Mouse (Mus musculus): ENCODE measurements around the gene Ssc5d. TPM values are rescaled to one million over a fixed set of nuclear protein-coding genes. Genes with fewer than 3 reads are reported as not detected.

Gene Ssc5d
- polyA plus RNA-seq, 1 experiment from 2014 or later = 1.9 TPM

DNA sequence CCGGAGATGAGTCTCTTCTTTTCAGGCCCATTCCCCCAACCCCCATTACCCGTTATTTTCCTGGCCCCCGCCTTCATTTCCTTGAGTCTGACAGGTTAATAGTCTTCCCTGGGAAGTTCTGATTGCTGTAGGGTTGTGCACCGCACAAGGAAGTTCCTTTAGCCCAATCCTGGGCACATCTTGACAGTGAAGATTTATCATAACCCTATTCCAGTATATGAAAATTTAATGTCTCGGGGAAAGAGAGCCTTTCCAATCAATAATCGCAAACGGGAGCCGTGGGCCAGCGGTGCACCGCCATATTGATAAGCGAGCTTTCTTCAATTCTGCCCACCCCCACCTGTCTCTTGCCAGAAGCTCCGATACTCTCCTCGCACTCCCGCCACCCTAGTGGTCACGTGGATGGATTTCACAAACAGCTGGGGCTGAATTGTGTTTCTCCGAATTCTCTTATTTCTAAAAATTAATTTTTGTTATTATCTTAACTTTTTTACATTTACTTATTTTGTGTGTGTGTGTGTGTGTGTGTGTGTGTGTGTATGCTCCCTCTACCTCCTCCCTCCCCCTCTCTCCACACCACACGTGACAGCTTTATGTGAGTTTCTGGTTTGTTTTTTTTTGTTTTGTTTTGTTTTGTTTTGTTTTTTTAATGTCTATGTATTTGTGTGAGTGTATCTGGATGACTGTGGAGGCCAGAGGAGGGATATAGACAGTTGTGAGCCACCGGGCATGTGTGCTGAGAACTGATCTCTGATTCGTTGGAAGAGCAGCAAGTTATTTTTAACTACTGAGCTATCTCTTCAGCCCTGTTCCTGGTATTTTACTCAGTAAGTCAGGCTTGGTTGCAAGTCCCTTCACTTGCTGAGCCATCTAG lies 25.7 kb upstream of the Ssc5d start:
- 7% methylated on average over 19 of the region's 19 CpGs for WGBS
- Histone ChIP-seq H3K27ac (replicated peaks; ENCODE audit: low read depth, low read length) (no peak overlapping the region), H3K36me3 (ENCODE audit: control insufficient read depth, insufficient read depth, low read length) (no peaks in the 10 kb centered on the region), H3K4me2 (ENCODE audit: low read depth, severe bottlenecking) (peak overlapping the region; percentile 33), H3K9me3 (ENCODE audit: control insufficient read depth, low read length) (no peaks in the 10 kb centered on the region; the same call in 1 of the 2 replicates), H3K4me1 (ENCODE audit: control insufficient read depth, insufficient read depth, low read length) (no peaks in the 10 kb centered on the region), H3K4me3 (ENCODE audit: low read depth, low read length) (0 out of 2 replicates have a peak overlapping the region, but pooled peaks have one; percentile 3), H3K9ac (ENCODE audit: low read length) (no peak overlapping the region; the same call in 1 of the 2 replicates), H3K27me3 (ENCODE audit: control insufficient read depth, insufficient read depth, low read length) (peaks cover 15% of the 10 kb centered on the region)
- no peak for DNase-seq (ENCODE audit: low spot score)
- ATAC-seq (ENCODE audit: insufficient number of reproducible peaks, low FRiP score, low TSS enrichment, low read depth) = 0 out of 2 replicates have a peak, but pooled peaks have one; percentile 28

DNA sequence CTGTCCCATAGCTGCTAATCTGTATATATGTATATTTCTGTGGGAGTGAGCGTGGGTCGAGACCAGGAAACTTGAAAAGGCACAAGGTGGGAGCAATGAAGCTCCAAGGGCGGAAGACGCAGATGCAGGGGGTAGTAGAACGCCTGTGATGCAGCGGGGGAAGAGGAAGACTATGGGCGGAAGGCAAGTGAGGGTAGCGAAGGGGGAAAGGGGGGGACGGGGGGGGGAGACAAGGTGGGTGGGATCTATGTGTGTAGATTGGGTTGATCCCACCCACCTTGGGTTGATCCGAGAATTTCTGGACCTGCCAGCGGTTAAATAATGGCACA lies 25.1 kb upstream of the Ssc5d start:
- ATAC-seq (ENCODE audit: insufficient number of reproducible peaks, low FRiP score, low TSS enrichment, low read depth) = no peak
- no peak overlapping the region for H3K27ac ChIP-seq (replicated peaks; ENCODE audit: low read depth, low read length)

DNA sequence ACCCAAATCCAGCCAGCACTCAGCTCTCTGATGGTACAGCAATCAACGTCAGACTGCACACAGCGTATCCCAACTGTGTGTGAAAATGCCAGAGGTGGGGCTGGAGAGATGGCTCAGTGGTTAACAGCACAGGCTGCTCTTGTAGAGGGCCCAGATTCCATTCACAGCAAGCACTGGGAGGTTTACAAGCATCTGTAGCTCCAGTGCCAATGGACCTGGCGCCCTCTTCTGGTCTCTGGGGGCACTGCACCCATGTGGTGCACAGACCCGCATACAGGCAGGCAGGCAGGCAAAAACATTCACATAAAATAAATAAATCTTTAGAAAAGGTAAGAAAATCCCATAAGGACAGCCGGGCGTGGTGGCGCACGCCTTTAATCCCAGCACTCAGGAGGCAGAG lies 24.4 kb upstream of the Ssc5d start:
- Histone ChIP-seq H3K4me3 (ENCODE audit: low read depth, low read length) (no peak overlapping the region), H3K9me3 (ENCODE audit: control insufficient read depth, low read length) (no peaks in the 10 kb centered on the region; the same call in 1 of the 2 replicates), H3K27me3 (ENCODE audit: control insufficient read depth, insufficient read depth, low read length) (peaks cover 15% of the 10 kb centered on the region), H3K36me3 (ENCODE audit: control insufficient read depth, insufficient read depth, low read length) (no peaks in the 10 kb centered on the region), H3K4me2 (ENCODE audit: low read depth, severe bottlenecking) (no peak overlapping the region), H3K4me1 (ENCODE audit: control insufficient read depth, insufficient read depth, low read length) (no peaks in the 10 kb centered on the region), H3K27ac (replicated peaks; ENCODE audit: low read depth, low read length) (no peak overlapping the region), H3K9ac (ENCODE audit: low read length) (no peak overlapping the region)
- DNase-seq (ENCODE audit: low spot score) = peak; percentile 64
- no peak for ATAC-seq (ENCODE audit: insufficient number of reproducible peaks, low FRiP score, low TSS enrichment, low read depth)
- WGBS = 49% methylated on average over 8 of the region's 8 CpGs

More for the DNA sequence above, 25.1 kb upstream of the Ssc5d start:
- DNase-seq (ENCODE audit: low spot score) = no peak
- no peaks in the 10 kb centered on the region for H3K36me3 ChIP-seq (ENCODE audit: control insufficient read depth, insufficient read depth, low read length)
- no peak overlapping the region for H3K4me2 ChIP-seq (ENCODE audit: low read depth, severe bottlenecking)
- no peaks in the 10 kb centered on the region; the same call in 1 of the 2 replicates for H3K9me3 ChIP-seq (ENCODE audit: control insufficient read depth, low read length)
- H3K27me3 ChIP-seq (ENCODE audit: control insufficient read depth, insufficient read depth, low read length) = peaks cover 15% of the 10 kb centered on the region
- 21% methylated on average over 11 of the region's 11 CpGs for WGBS
- H3K9ac ChIP-seq (ENCODE audit: low read length) = no peak overlapping the region
- H3K4me3 ChIP-seq (ENCODE audit: low read depth, low read length) = no peak overlapping the region
- H3K4me1 ChIP-seq (ENCODE audit: control insufficient read depth, insufficient read depth, low read length) = no peaks in the 10 kb centered on the region

DNA sequence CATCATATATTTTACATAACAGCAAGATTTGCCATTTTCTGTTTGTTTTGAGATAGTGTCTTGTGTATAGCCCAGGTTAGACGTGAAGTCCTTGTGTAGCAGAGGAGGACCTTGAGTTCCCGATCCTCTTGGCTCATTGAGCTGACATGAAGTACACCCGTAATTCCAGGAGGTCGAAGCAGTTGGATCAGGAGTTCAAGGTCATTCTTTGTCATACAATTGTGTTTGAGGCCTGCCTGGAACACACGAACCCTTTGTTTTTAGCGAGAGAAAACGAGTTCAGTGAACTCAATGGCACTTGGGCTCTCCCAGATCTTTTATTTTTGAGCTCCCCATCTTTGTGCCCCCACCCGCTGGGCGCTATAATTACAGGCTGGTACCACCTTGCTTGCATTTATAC lies 23.2 kb upstream of the Ssc5d start:
- no peak overlapping the region for H3K4me3 ChIP-seq (ENCODE audit: low read depth, low read length)
- no peaks in the 10 kb centered on the region; the same call in 1 of the 2 replicates for H3K9me3 ChIP-seq (ENCODE audit: control insufficient read depth, low read length)
- H3K9ac ChIP-seq (ENCODE audit: low read length) = no peak overlapping the region
- DNase-seq (ENCODE audit: low spot score) = no peak
- H3K27me3 ChIP-seq (ENCODE audit: control insufficient read depth, insufficient read depth, low read length) = peaks cover 15% of the 10 kb centered on the region
- H3K27ac ChIP-seq (replicated peaks; ENCODE audit: low read depth, low read length) = no peak overlapping the region
- H3K36me3 ChIP-seq (ENCODE audit: control insufficient read depth, insufficient read depth, low read length) = no peaks in the 10 kb centered on the region
- H3K4me1 ChIP-seq (ENCODE audit: control insufficient read depth, insufficient read depth, low read length) = no peaks in the 10 kb centered on the region
- ATAC-seq (ENCODE audit: insufficient number of reproducible peaks, low FRiP score, low TSS enrichment, low read depth) = no peak
- no peak overlapping the region for H3K4me2 ChIP-seq (ENCODE audit: low read depth, severe bottlenecking)
- 88% methylated on average over 9 of the region's 9 CpGs for WGBS

DNA sequence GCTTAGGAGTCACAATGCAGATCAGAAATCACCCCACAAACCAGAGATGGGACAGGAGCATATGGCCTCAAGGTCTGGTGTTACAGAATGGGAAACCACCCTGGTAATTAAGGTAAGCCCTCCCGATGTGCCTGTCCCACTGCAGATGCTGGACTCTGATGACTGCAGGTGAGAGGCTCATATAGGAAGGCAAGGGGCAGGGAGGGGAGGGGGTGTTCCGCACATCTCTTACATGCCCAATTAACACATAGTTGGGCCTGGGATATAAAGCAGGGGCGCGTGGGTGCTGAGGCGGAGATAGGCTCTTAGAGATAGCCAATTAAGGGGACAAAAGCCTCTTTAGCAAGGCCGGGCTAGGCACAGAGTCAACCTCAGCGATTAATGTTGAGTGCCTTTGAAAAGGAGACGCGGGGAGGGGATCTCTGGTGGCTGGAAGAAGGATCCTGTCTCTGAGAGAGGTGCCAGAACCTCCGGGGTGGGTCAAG lies 19.1 kb upstream of the Ssc5d start, which contains the start of gene Gm36210:
Gene Gm36210, minus strand, starts transcription at position 51 of the 485 bp plus-strand sequence.
- no peak within 1 kb of the TSS for H3K4me3 ChIP-seq (ENCODE audit: low read depth, low read length)
- H3K4me2 ChIP-seq (ENCODE audit: low read depth, severe bottlenecking) = no peak within 1 kb of the TSS
- WGBS = 67% methylated on average over 10 of the region's 10 CpGs
- H3K36me3 ChIP-seq (ENCODE audit: control insufficient read depth, insufficient read depth, low read length) = no peaks in the 10 kb centered on the region
- DNase-seq (ENCODE audit: low spot score) (no peak), ATAC-seq (ENCODE audit: insufficient number of reproducible peaks, low FRiP score, low TSS enrichment, low read depth) (no peak)
- no peak within 1 kb of the TSS for H3K9ac ChIP-seq (ENCODE audit: low read length)
- H3K4me1 ChIP-seq (ENCODE audit: control insufficient read depth, insufficient read depth, low read length) = no peaks in the 10 kb centered on the region
- no peak within 1 kb of the TSS for H3K27ac ChIP-seq (replicated peaks; ENCODE audit: low read depth, low read length)
- no peaks in the 10 kb centered on the region for H3K27me3 ChIP-seq (ENCODE audit: control insufficient read depth, insufficient read depth, low read length)
- no peaks in the 10 kb centered on the region for H3K9me3 ChIP-seq (ENCODE audit: control insufficient read depth, low read length)

DNA sequence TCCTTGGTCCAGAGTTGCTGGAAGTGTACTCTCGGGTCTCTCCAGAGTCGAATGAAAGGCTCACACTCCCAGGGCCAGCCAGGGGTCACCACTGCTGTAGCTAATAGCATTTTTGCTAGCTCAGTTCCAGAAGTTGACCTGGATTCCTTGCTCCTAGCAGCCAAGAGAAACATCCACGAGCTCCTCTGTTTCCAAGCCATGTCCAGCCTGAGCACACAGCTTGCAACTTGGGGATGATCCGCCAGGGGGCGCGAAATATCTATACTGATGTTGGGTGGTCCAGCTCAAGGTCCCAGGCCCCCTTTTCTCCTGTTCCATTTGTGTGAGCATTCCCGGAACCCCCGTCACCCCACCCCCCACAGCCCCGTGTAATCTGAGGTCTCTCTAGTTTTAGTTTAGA lies 14.0 kb upstream of the Ssc5d start:
- Histone ChIP-seq H3K27me3 (ENCODE audit: control insufficient read depth, insufficient read depth, low read length) (no peaks in the 10 kb centered on the region), H3K27ac (replicated peaks; ENCODE audit: low read depth, low read length) (no peak overlapping the region), H3K9ac (ENCODE audit: low read length) (no peak overlapping the region), H3K4me1 (ENCODE audit: control insufficient read depth, insufficient read depth, low read length) (peaks cover 3% of the 10 kb centered on the region; the same call in 1 of the 2 replicates), H3K36me3 (ENCODE audit: control insufficient read depth, insufficient read depth, low read length) (no peaks in the 10 kb centered on the region), H3K9me3 (ENCODE audit: control insufficient read depth, low read length) (no peaks in the 10 kb centered on the region), H3K4me3 (ENCODE audit: low read depth, low read length) (no peak overlapping the region), H3K4me2 (ENCODE audit: low read depth, severe bottlenecking) (no peak overlapping the region)
- no peak for ATAC-seq (ENCODE audit: insufficient number of reproducible peaks, low FRiP score, low TSS enrichment, low read depth)
- 41% methylated on average over 9 of the region's 9 CpGs for WGBS
- DNase-seq (ENCODE audit: low spot score) = peak; percentile 83

DNA sequence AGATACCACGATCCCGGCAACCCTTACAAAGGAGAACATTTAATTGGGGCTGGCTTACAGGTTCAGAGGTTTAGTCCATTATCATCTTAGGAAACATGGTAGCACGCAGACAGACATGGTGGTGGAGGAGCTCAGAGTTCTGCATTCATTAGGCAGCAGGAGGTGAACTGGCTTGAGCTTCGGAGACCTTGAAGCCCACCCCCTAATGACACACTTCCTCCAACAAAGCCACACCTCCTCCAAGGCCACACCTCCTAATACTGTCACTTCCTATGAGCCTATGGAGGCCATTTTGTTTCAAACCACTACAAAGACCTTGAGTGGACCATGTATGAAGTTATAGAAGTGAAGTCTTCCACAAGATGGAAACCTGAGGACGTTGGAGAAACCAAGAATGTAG lies 13.3 kb upstream of the Ssc5d start:
- 55% methylated on average over 5 of the region's 5 CpGs for WGBS
- H3K4me1 ChIP-seq (ENCODE audit: control insufficient read depth, insufficient read depth, low read length) = peaks cover 6% of the 10 kb centered on the region; the same call in 1 of the 2 replicates
- no peak overlapping the region for H3K4me2 ChIP-seq (ENCODE audit: low read depth, severe bottlenecking)
- H3K9ac ChIP-seq (ENCODE audit: low read length) = no peak overlapping the region
- no peaks in the 10 kb centered on the region; the same call in 1 of the 2 replicates for H3K36me3 ChIP-seq (ENCODE audit: control insufficient read depth, insufficient read depth, low read length)
- DNase-seq (ENCODE audit: low spot score) (no peak), ATAC-seq (ENCODE audit: insufficient number of reproducible peaks, low FRiP score, low TSS enrichment, low read depth) (no peak)
- no peak overlapping the region for H3K4me3 ChIP-seq (ENCODE audit: low read depth, low read length)
- no peak overlapping the region for H3K27ac ChIP-seq (replicated peaks; ENCODE audit: low read depth, low read length)
- no peaks in the 10 kb centered on the region for H3K9me3 ChIP-seq (ENCODE audit: control insufficient read depth, low read length)
- H3K27me3 ChIP-seq (ENCODE audit: control insufficient read depth, insufficient read depth, low read length) = no peaks in the 10 kb centered on the region

DNA sequence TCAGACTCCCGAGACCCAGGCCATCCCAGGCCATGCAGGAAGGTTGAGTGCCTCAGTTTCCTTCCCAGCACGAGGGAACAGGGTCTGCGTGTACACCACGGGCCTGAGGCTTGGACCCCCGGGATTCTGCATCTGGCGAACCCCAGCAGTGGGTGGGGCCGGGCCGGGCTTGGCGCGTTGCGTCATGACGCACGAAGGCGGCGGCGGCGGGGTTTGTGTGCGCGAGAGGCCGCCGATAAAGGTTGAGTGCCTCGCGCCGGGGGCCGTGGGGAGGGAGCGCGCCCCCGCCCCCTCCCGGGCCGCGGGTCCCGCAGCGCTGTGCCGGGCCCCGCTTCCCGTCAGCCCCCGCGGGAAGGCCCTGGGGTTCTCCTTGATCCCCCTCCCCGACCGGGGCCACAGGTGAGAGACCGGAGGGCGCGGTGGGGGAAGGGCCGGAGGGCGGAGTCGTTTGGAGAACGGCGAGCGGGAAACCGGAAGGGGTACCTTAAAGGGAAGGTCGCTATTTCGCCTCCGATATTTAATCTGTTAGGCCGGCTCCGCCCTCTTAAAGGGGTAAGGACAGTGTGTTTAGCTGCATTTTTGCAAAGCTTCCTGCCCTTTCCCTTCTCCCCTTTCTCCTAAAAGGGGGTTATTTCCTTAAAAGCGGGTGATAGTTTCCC lies 10.4 kb upstream of the Ssc5d start, which contains the start of gene Zfp628:
Gene Zfp628, plus strand, starts transcription at position 211 of the 659 bp plus-strand sequence.
- peak within 1 kb of the TSS; percentile 52 for H3K4me2 ChIP-seq (ENCODE audit: low read depth, severe bottlenecking)
- H3K9me3 ChIP-seq (ENCODE audit: control insufficient read depth, low read length) = no peaks in the 10 kb centered on the region
- H3K27me3 ChIP-seq (ENCODE audit: control insufficient read depth, insufficient read depth, low read length) = no peaks in the 10 kb centered on the region
- peak; percentile 97 for DNase-seq (ENCODE audit: low spot score)
- H3K4me3 ChIP-seq (ENCODE audit: low read depth, low read length) = peak within 1 kb of the TSS; percentile 68
- peak within 1 kb of the TSS; percentile 95 for H3K9ac ChIP-seq (ENCODE audit: low read length)
- WGBS = under 1% methylated on average over 56 of the region's 56 CpGs
- peak; percentile 86 for ATAC-seq (ENCODE audit: insufficient number of reproducible peaks, low FRiP score, low TSS enrichment, low read depth)
- peak within 1 kb of the TSS; percentile 94 for H3K27ac ChIP-seq (replicated peaks; ENCODE audit: low read depth, low read length)
- H3K36me3 ChIP-seq (ENCODE audit: control insufficient read depth, insufficient read depth, low read length) = peaks cover 9% of the 10 kb centered on the region; the same call in 1 of the 2 replicates
- H3K4me1 ChIP-seq (ENCODE audit: control insufficient read depth, insufficient read depth, low read length) = peaks cover 6% of the 10 kb centered on the region; the same call in 1 of the 2 replicates
